Mouse (Mus musculus) urinary bladder, postnatal 4 days (tissue): Measurements from ENCODE around the gene Slc17a7.
"Not testable (repeated sequence)": the region's sequence is repeated elsewhere in the genome, so short reads cannot be mapped to it uniquely, and the experiment has no call there.

Experiments
- DNase-seq, 2 experiments: peaks; one replicate each; pipeline ENCODE4 v3.0.0; 2021 to 2022; ENCODE audit warnings: low spot score in 2 of 2

Gene Slc17a7

DNA sequence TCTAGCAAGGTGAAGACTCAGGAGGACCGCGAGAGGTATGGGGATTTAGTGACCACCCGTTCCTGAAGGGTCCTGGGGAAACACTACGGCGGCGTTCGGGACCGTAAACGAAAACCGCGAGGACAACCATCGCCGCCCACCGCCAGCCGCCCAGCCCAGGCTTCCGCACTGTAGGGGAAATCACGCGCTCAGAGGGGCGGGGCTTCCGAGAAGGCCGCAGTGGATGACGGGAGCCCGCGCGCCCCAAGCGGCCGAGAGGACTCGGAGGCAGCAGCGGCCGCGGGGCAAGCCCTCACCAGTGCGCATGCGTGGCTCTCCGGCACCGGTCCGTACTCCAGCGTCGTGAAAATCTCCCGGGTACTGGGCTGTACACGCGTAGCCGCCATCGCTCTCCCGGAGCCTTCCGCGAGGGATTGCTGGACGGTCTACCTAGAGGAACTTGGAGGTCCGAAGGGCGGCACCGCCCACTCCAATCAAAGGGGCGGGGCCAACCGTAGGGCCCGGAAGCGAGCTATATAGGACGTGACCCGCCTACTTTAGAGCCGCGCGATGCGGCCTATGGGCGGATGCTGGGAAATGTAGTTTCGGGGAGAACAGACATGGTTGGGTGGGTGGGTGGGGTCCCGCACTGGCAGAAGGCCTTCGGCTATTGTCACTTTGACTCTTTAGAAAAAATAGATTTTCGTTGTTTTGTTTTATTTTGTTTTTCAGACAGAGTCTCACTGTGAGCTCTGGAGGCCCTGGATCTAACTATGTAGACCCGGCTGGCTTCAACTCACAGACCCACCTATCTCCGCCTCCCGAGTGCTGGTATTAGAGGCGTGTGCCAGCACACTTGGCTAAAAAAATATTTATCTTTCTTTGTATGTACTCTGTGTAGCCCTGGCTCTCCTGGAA lies 9.4 kb upstream of the Slc17a7 start, which contains the start of the genes Pih1d1 and Aldh16a1:
Gene Pih1d1, plus strand, starts transcription at position 208 of the 897 bp plus-strand sequence.
Gene Aldh16a1, minus strand, starts transcription at position 489 of the 897 bp plus-strand sequence.
- peak; percentile 96 to 97 for DNase-seq

DNA sequence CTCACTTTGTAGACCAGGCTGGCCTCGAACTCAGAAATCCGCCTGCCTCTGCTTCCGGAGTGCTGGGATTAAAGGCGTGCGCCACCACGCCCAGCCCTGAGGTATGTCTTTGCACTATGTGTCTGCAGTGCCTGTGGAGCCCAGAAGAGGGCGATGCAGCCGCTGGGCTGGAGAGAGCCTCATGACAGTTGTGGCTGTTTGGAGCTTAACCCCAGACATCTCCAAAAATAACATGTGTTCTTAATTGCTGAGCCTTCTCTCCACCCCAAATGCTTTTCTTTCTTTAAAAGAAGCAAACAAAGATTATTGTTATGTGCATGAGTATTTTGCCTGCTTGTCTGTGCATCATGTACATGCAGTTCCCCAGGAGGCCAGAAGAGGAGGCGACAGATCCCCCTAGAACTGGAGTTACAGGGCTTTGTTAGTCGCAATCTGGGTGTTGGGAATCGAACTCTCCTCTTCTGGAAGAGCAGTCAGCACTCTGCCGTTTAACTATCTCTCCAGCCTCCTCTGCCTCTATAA lies 8.7 kb upstream of the Slc17a7 start:
- peak; percentile 57 to 74 for DNase-seq

DNA sequence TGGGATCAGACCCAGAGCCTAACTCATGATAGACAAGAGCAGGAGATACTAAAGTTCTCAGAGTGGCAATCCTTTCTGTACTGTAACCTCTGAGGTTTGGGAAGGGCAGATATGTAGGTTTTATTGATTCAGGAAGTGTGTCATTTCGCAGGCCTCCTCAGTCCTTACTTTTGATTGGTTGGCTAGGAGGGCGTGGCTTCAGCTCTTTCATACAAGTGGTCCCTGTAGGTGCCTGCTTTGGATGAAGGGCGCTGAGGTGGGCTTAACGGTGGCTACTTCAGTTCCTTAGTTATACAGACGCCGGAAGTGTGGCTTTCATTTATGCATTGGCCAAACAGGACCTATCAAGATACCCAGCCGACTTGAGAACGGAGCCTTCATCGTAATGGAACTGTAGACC lies 8.2 kb upstream of the Slc17a7 start:
- no peak for DNase-seq

DNA sequence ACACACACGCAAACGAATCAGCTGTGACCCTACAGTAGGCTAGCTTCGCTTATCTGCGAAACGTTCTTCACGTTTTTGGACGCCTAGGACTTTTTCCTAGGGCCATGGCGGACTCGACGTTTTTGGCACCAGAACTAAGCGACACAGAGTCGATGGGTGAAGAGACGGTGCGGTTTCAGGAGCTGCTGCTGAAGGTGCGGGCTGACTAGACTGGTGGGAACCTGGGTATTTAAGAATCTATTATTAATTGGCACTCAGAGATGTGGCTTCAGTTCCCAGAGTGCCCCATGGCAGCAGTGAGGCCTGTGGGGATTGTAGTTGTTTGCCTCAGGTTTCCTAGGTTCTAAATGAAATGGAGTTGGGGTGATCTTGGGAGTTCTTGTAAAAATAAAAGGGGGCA lies 7.5 kb upstream of the Slc17a7 start:
- DNase-seq = no peak

DNA sequence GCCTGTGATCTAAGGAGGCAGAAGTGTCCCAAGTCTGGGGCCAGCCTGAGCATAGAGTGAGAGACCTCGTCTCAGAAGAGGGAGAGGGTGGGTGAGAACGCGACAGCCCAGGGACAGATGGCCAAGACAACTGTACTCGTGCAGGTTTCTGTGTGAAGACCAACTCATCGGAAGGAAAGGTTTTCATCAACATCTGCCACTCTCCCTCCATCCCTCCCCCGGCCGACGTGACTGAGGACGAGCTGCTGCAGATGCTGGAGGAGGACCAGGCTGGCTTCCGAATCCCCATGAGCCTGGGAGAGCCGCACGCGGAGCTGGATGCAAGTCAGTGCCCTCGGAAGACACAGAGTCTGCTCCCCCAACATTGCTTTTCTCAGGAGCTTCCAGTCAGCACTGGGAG lies 6.3 kb upstream of the Slc17a7 start:
- DNase-seq = no peak

DNA sequence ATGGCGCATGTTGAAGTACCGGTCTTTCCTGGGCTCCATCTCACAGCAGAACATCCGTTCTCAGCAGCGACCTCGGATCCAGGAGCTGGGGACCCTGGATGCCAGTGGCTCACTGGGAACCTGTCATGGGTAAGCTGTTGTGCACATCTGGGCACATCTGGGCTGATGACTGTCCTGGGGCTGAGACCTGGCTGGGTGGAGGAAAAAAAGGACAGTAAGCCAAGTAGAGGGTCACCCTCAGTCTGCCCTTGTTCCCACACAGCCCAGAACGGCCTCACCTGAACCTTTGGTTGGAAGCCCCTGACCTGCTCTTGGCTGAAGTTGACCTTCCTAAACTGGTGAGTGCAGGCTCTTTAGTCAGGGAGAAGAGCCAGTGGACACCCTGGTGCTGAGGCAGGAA lies 4.8 kb upstream of the Slc17a7 start:
- no peak for DNase-seq

DNA sequence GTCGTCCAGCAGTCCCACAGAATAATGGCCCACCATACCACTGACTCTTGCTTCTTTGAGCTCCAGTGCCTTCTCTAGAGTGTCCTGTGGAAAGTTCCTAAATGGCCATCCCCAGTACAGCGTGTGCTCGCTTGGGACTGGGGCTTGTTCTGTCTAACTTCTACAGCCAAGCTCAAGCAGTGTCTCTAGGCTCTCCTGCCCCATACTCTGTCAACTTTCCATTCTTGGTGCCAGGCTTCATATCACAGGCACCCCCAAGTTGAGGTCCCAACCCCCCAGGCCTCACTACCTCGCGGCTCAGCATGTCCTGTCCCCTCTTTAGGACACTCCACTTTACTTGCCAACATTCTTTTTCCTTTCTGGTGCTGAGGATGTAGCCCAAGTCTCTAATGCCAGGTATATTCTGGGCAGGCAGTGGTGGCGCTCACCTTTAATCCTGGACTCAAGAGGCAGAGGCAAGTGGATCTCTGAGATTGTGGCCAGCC lies 3.4 kb upstream of the Slc17a7 start:
- no peak for DNase-seq

DNA sequence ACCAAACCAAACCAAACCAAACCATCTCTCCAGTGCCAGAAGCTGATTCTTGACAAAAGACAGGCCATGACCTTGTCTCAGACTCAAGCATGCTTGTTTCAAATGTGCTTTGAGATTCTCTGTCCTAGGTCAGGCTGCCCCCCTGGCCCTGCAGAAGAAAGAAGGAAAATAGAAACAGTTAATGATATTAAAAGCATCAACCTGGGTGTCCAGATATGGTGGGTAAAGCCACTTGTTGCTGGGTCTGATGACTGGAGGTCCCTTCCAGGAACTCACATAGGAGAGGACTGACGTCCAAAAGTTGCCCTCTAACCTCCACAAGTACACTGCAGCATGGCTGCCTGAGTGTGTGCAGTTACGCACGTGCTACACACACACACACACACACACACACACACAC lies 2.9 kb upstream of the Slc17a7 start:
- no peak for DNase-seq

DNA sequence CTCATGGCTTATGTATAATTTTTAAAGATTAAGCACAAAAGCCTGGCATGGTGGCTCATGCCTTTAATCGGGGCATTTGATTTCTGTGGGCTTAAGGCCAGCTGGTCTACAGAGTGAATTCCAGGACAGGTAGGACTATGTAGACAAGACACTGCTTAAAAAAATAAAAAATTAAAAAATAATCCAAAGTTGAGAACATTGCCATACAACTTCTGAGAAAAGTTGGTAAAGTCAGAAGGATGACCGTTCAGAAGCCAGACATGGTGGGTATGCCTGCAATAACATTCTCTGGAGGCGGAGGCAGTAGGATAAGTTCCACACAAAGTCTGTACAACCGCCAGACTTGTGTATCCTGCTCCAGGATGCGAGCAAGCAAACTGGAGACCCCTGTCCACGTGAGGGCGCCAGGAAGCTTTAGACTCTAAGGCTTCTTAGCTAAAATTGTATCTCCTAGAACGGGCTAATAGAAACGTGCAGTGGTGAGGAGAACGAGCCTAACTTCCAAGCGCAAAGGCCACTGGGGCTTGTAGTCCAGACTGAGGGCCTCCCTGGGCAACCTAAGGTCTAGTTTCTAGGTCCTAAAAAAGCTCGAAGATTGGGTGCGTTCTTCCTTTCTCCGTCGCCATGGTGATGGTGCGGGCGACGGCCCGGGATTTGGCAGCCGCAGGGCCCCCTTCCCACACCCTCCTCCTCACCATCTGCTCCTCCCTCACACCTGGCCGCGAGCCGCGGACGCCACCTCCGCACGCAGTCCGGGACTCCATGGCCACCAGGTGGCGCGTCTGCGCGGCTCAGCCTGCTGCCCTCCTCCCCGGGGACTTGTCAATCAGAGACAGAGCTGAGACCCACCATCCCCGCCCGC lies 1.9 kb upstream of the Slc17a7 start:
- DNase-seq = peak; percentile 82 to 91

DNA sequence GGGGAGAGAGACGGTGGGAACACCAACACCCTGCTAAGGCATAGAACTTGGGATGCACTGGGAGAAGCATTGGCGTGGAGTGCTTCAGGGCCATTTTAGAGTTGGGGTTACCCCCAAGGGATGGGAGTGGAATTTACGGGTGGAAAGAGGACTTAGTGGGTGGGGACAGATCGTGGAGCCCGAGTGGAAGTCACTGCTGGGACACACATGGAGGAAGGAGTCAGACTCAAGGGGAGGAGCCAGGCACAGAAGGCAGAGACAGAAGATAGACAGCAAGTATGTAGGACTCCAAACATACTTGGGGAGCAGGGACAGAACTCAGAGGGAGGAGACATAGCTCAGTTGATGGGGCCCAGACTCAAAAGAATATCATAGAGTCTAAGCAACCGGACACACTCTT lies 1.2 kb upstream of the Slc17a7 start:
- DNase-seq = no peak

DNA sequence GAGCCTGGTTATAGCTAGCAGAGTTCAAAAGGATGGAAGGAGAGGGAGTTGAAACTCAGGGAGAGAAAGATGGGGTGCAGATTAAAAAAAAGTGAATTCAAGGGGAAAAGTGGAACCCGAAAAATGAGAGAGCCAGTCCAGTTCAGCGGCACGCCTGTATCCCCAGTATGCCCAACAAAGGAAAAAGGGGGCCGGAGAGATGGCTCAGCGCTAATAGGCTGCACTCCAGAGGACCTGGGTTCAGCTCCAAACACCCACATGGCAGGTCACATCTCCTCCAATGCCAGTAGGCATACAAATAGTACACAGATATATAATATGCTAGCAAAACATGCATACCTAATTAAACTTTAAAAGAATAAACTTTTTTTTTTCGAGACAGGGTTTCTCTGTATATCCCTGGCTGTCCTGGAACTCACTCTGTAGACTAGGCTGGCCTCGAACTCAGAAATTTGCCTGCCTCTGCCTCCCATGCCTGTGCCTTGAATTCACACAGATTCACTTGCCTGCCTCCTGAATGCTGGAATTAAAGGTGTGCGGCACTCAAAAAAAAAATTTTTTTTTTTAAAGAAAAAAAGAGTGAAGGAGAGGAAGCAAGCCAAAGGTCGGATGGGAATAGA lies 643 bp upstream of the Slc17a7 start:
- no peak for DNase-seq

DNA sequence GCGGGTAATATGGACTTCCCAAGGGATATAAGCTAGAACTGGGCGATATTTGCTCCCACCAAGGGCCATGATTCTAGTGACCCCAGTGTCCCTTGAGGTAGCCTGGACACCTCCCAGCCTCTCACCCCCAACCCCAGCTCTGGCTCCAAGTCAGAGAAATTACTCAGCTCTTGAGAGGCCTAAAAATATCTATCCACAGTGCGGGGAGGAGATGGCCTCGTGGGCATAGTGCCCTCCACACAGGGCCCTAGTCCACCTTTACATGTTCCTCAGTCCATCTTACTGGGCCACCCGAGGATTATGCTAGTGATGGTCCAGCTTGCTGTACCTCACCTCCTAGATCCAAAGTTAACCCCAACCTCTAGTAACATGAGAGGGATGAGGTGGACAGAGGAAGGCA lies 1.1 kb downstream of the Slc17a7 start:
- DNase-seq = no peak

DNA sequence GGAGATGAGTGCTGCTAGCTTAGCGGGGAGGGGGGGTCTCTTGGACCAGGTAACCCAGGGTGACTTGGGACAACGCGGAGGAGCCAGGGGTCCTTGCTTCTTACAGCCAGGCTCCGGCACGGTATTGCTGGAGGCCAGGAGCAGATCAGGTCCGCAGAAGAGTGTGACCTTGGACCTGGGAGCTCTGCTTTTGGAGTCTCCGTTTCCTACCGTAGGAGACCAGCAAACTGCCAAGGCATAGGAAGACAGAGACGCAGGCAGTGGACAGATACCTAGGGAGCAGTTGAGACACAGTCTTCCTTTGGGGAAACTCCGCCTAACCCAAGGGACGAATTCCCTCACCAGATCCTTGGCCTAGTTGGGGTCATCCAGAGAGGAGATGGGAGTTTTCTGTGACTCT lies 2.0 kb downstream of the Slc17a7 start:
- DNase-seq = no peak

DNA sequence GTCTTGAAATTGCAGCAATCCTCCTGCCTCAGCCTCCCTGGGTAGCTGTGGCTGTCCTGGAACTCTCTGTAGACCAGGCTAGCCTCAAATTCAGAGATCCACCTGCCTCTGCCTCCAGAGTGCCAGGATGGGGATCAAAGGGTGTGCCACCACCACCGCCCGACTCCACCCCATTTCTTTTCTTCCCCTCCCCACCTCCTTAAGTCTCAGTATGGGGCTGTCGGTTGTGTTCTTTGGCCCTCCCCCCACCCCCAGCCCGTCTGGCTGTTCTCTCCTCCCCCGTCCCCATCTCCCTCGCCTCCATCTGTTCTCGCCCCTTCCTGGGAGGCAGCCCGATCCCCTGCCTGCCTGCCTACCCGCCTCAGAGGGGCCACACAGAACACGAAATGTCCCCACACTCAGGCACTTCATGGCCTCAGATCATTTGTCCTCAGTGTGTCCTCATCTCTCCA lies 3.2 kb downstream of the Slc17a7 start:
- no peak for DNase-seq

DNA sequence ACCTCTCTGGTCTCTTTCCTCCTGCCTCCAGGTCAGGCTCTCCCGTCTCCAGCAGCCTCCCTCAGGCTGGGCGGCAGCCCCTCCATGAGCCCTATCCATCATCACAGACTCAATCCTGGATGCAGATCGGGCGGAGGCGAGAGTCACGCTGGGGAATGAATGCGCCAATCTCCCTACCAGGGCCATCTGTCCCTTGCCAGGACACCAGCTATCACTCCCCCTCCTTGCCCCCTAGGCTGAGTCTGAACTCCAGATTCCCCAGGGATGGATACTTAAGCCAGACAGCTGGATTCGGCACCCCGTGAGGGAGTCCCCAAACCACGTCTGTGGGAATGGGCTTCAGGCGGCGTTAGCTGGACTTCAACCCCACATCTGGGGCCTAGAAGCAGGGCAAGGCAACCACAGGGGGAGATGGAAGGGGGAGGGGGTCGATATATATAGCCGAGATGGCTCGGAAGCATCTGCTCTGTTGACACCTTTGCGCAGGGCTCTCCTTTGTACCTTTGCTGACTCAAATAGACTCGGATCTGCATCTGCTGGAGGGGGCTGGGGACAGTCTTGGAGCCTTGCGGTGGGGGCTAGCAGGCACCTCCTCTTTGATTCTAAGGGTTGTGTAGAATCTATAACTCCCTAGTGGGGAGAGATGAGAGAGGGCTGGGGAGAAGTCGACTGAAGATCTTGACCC lies 4.2 kb downstream of the Slc17a7 start:
- DNase-seq = no peak

DNA sequence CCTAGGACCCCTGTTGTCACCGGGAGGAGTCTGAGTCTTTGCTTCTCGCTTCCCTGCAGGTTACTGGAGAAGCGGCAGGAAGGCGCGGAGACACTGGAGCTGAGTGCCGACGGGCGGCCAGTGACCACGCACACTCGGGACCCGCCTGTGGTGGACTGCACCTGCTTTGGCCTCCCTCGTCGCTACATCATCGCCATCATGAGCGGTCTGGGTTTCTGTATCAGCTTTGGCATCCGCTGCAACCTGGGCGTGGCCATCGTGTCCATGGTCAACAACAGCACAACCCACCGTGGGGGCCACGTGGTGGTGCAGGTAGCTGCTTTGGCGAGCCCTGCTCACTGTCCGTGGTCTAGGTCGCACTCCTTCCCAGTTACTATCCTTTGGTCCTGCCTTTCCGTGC lies 4.9 kb downstream of the Slc17a7 start:
- no peak for DNase-seq

DNA sequence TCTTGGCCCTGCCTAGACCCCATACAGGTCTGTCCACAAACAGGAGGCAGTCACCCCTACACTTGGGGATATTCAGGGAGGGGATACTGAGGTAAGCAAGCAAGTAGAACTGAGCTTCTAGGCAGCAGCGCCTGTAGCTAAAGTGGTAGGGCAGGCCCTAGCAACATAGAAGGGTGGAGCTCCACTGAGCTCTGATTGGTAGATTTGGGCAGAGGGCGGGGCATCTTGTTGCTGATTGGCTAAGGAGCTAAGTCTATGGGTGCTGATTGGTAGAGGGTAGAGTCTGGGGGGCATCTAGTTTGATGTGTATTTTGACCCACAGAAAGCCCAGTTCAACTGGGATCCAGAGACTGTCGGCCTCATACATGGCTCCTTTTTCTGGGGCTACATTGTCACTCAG lies 5.7 kb downstream of the Slc17a7 start:
- DNase-seq = no peak

DNA sequence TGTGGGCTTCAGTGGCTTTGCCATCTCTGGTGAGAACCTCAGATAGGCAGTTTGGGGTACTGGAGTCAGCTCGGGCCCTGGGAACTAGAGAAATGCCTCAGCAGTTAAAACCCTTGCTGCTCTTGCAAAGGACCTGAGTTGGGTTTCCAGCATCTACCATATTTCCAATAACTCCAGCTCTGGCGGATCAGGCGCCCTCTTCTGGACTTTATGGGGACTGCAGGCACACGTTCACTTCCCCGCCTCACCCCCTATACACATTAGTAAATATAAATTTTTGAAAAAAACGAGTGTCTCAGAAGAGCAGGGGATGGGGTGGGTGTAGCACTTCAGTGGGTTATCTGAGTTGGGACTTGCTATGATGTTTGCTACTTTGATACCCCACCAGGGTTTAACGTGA lies 9.2 kb downstream of the Slc17a7 start:
- no peak for DNase-seq

DNA sequence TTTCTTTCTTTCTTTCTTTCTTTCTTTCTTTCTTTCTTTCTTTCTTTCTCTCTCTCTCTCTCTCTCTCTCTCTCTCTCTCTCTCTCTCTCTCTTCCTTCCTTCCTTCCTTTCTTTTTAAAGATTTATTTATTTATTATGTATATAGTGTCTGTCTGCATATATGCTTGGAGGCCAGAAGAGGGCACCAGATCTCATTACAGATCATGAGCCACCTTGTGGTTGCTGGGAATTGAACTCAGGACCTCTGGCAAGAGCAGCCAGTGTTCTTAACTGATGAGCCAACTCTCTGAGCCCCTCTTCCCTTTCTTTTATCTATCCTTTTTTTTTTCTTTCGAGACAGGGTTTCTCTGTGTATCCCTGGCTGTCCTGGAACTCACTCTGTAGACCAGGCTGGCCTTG lies 10.0 kb downstream of the Slc17a7 start:
- DNase-seq = not testable (repeated sequence)

DNA sequence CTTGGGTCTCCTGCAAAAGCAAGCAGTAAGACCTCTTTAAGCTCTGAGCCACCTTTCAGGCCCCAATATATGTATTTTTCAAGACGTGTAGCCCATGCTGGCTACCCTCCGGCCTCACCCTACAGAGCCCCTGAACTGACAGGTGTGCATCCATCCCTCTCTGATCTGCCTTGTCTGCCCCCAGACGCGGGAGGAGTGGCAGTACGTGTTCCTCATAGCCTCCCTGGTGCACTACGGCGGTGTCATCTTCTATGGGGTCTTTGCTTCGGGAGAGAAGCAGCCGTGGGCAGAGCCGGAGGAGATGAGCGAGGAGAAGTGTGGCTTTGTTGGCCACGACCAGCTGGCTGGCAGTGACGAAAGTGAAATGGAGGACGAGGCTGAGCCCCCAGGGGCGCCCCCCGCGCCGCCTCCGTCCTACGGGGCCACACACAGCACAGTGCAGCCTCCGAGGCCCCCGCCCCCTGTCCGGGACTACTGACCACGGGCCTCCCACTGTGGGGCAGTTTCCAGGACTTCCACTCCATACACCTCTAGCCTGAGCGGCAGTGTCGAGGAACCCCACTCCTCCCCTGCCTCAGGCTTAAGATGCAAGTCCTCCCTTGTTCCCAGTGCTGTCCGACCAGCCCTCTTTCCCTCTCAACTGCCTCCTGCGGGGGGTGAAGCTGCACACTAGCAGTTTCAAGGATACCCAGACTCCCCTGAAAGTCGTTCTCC lies 11.0 kb downstream of the Slc17a7 start:
- DNase-seq = no peak

DNA sequence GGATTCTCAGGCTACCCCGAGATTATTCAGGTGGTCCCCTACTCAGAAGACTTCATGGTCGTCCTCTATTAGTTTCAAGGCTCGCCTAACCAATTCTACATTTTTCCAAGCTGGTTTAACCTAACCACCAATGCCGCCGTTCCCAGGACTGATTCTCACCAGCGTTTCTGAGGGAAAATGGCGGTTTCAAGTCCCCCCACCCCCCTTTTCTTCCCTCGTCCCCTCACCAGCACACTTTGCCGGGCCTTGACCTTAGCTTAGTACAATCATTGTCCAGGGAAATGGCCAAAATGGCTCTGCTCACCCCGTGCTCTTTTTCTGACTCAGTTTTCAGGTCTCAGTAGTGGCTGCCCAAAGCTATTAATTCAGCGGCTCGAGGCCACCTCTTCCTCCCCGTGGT lies 11.6 kb downstream of the Slc17a7 start:
- no peak for DNase-seq
